Mouse (Mus musculus): Measurements from ENCODE around the gene Nim1k.
"Not testable (repeated sequence)": the region's sequence is repeated elsewhere in the genome, so short reads cannot be mapped to it uniquely, and the experiment has no call there.

Gene Nim1k

DNA sequence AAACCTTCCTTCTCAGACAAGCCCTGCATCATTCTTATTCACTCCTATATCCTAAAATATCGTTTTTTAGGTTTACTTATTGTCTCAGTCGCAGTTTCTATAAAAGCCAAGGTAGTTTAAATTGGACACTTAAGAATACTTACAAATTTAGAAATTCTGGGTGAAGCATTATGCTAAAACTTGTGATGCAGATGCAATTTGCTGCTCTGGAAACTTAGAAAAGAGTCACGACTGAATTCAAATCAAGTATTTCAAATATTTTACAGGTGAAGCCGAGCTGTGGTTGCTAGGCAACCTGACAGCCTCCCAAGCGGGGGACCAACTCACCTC, 66.0 kb downstream of the Nim1k start:
- no peak for DNase-seq (ENCODE audit: low read depth)

DNA sequence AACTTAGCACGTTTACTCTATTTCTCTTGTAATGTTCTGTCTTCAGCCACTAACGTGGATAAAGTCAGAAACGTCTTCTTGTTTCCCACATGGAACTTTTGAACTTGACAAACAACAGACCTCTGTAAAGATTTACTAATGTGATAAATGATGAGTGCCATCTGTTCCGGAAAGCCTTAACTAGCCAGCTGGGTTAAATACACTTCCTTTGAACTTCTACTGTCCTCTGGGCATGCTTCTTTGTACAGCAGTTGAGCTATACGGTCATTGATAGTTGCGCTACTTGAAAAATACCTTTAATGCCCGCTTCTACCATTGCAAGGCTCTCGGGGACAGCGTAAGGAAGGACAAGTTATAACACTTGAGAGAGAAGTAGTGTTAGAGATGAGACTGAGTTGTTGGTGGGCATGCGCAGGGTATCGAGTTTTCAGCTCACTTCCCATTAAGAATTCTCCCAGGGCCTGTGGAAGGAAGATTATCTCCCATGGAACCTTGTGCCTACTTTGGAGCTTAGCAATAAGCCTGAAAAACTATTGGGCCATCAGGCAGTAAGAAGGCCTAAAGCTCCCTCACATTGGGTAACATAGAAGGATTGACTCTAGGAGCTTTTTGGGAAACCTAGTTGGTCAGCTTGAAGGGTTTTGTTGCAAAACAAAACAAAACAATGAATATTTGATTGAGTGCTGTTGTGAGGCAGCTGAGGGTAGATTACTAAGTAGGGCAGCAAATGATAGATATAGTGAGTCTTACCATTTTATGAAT, 71.1 kb downstream of the Nim1k start:
- DNase-seq (ENCODE audit: low read depth) = no peak

DNA sequence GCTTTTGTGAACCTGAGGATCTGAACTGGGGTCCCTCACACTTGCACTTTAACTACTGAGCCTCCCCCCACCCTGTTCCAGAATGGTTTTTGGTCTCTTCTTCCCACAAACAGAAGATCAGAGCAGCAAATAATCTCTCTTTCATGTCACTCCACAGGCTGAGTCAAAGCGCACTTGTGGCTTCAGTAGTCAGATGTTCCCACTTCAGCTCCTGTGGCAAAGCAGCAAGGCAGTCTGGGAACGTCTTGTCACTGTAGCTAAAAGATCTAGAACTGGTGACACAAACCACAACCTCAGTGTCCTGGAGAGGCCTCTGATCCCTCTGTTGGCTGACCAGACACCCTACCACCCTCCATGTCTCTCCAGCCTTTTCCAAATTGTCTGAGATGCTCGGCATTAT, 74.5 kb downstream of the Nim1k start:
- no peak for DNase-seq (ENCODE audit: low read depth)

DNA sequence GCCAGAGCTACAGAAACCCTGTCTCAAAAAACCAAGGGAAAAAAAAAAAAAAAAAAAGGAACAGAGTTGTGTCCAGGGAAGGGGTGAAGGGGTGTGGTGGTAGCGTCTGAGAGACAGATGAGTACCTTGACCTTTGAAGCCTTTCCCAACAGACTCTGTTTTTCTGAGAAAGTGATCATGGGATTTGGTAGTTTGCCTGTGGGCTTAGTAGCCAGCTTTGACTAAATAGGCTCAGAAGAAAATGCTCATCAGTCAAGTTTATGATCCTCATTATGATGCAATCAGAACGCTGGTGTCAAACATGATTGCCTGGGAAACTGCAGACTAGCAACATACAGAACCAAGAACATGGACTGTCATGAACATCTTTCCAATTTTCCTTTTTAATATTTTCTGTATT, 76.0 kb downstream of the Nim1k start:
- DNase-seq (ENCODE audit: low read depth) = no peak

DNA sequence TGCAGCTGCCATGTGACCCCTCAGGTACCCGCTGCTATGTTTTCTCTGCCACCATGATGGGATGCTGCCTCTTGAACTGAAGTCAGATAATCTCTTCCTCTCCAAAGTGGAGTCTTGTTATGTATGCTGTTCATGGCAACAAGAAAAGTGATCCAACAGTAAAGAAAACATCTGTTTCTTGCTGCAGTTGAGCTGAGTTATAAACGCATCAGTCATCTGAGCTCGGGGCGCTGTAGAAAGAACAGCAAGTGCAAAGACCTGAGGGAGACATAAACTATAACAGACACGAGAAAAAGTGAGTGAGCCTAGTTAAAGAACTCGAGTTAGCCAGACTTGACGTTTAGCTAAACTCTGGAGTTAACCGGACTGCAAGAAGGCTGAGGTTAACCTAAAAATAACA, 76.9 kb downstream of the Nim1k start:
- DNase-seq (ENCODE audit: low read depth) = no peak

DNA sequence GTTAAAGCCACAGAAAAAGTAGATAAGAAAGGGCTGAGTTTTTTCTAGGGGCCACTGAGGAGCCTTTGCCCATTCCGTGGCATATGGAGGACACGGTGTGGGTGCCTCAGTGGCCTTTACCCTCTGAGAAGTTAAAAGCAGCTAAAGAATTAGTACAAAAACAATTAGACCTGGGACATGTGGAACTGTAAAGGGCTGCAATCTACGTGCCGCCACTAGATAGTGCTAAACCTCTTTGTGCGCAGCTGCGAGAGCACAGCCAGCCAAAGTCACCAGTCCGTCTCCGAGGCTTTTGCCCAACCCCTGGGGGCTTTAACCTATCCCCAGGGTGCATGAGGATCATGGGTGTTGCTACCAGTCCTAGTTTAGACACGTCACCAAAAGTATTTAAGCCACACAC, 94.3 kb downstream of the Nim1k start:
- not testable (repeated sequence) for DNase-seq (ENCODE audit: low read depth)

Data from naive thymus-derived CD4-positive, alpha-beta T cell, adult 2 months (primary cell).